Mouse (Mus musculus): ENCODE data around the gene Cnn2. TPM values are rescaled to one million over a fixed set of nuclear protein-coding genes. Genes with fewer than 3 reads are reported as not detected.

Cnn2 gene
- total RNA-seq, 2 experiments from 2014 or later, result 9.5 to 11.9 TPM

DNA sequence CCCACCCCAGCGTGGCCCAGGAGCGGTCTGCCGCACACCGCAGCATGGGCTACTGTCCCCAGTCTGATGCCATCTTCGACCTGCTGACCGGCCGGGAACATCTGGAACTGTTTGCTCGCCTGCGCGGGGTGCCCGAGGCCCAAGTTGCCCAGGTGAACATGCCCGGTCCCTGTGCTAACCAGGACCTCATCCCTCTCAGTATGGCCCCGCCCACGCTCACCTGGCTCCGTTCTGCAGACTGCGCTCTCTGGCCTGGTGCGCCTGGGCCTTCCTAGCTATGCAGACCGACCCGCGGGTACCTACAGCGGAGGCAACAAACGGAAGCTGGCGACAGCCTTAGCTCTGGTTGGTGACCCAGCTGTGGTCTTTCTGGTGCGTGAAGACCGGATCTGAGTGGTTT is 25.2 kb downstream of the Cnn2 start:
- no peak for DNase-seq (ENCODE audit: low spot score in 2 of 2)
- intact Hi-C loops (cut with DNase I), result no loop called here

DNA sequence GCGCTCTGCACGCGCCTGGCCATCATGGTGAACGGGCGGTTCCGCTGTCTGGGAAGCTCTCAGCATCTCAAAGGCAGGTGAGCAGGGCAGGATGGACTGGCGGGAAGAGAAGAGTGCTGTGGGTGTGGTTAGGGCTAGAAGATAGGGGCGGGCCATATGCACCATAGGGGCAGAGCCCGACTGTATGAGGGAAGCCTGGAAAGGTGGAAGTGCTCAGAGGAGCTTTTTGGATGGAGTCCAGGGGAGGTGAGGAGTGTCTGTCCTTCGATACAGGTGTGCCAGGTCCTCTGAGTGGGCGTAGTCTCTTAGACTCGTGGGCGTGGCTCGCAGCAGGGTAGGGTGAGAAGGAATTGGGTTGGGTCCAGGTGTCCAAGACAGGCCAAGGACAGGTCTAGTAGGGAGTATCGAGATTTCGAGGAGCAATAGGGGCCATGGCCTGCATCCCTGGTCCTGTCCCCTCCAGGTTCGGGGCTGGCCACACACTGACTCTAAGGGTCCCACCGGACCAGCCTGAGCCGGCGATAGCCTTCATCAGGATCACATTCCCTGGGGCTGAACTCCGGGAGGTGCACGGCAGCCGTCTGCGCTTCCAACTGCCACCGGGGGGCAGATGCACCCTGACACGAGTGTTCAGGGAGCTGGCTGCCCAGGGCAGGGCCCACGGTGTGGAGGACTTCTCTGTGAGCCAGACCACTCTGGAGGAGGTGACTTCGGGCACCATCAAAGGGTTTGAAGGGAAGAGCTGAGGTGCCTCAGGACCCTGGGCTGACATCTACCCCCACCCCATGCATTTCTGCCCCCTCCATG is 26.3 kb downstream of the Cnn2 start:
- intact Hi-C loops (cut with DNase I), result no loop called here
- no peak for DNase-seq (ENCODE audit: low spot score in 2 of 2)

DNA sequence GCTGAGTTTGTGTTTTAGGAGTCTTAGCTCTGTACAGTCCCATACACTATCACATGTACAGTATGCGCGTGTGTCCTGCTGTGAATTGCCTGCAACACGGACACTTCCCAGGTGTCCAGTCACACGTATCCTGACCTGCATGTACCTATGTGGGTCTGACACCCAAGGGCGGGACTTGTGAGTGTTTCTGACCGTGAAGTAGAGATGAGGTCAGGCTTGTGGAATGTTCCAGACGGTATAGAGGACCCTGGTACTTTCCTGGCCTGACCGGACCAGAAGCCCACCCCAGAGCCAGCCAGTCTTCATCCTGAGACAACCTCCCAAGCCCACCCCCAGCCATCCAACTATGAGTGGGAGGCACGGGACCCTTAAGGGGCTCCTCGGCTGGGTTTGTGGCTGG is 27.2 kb downstream of the Cnn2 start:
- no peak for DNase-seq (ENCODE audit: low spot score in 2 of 2)
- intact Hi-C loops (cut with DNase I), result no loop called here

DNA sequence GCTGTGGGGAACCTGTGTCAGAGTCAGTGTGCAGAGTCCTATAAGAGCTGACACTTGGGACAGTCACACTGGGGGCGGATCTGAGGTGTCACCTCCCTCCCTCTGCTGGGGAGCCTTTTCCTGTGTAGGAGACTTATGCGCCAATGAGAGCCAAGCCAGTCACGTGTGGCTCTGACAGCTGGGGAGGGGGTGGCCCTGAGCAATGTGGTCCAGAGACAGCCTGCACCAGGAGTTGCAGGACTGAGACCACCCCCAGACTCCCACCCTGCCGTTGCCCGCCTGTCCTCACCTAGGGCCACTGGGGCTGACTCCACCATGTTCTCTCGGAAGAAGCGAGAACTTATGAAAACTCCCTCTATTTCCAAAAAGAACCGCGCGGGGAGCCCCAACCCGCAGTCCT is 28.1 kb downstream of the Cnn2 start, which contains the start of gene Arhgap45:
TSS of gene Arhgap45 (plus strand) at position 143 of the 400 bp plus-strand sequence.
- DNase-seq (ENCODE audit: low spot score in 2 of 2), result peak in 1 of 2 experiments; percentile 56
- intact Hi-C loops (cut with DNase I), result no loop called here

DNA sequence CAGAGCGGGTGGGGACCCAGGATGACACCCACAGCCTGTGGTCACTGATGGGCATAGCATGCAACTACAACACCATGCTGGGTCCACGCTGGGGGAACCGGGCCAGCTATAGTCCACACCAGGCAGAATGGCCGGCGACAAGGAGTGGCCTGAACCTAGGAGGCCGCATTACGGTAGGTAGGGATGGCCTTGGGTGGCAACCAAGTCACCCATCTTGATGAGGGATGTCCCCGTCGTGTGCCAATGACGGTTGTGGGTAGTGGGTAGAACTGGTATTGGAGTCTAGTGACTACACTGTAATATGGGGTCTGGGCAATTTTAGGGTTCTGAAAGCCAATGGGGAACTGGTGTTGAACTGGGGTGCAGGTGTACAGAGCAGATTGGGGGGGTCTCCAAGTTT is 28.5 kb downstream of the Cnn2 start:
- no peak for DNase-seq (ENCODE audit: low spot score in 2 of 2)
- intact Hi-C loops (cut with DNase I), result no loop called here

DNA sequence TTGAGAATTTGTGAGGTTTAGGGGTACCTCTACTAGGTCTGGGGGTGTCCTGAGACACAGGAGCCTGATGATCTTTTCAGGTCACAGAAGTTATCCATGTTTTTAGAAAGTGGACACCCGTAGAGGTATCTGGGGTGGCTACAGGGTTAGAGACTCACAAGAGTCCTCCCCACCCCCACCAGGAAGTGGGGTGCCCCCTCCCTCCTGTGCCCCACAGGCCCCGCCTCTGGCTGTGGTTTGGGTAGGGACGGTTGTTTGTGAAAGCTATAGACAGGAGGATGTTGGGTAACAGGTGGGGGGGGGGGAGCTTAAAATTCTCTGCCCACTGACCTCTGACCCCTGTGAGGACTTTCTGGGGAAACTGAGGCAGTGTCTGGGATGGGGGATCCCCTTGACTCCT is 29.0 kb downstream of the Cnn2 start:
- no peak for DNase-seq (ENCODE audit: low spot score in 2 of 2)
- intact Hi-C loops (cut with DNase I), result no loop called here

DNA sequence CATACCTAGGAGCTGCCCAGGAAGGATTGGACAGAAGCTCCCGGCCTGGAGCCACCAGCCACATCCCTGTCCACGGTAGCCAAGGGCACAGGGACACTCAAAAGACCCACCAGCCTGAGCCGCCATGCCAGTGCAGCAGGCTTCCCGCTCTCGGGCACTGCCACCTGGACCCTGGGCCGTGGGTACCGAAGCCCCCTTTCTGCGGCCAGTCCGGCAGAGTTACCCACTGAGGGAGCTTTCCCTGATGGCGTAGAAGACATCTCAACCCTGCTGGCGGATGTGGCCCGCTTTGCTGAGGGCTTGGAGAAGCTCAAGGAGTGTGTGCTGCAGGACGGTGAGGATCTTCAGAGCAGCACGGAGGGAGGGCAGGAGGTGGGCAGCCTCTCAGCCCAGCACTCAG is 29.4 kb downstream of the Cnn2 start:
- intact Hi-C loops (cut with DNase I), result no loop called here

DNA sequence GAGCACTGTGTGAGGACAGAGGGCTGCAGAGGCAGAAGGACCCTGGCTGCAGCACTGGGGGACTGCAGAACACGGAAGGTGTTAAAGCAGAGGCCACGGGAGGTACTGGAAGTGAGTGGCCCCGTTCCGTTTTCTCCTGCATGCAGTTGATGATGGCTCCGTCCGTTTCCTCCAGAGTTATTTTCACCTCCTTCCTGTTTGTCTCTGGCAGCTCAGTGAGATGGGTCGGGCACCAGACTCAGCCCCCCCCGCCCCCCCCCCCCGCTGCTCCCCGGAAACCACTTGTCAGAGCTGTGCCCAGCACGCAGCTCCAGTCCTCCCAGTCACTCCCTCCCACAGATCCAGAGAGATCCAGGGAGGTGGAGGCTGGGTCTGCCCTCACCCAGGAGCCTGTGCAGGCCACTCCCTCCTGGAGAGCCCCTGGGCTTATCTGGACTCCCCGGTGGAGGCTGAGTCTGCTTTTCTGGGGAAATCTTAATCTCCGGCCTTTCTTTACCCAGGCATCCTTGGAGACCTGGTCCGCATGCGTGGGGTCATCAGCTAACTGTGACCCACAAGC is 30.4 kb downstream of the Cnn2 start:
- intact Hi-C loops (cut with DNase I), result no loop called here
- peak in 1 of 2 experiments; percentile 39 for DNase-seq (ENCODE audit: low spot score in 2 of 2)

More for the DNA sequence above, 29.4 kb downstream of the Cnn2 start:
- no peak for DNase-seq (ENCODE audit: low spot score in 2 of 2)

DNA sequence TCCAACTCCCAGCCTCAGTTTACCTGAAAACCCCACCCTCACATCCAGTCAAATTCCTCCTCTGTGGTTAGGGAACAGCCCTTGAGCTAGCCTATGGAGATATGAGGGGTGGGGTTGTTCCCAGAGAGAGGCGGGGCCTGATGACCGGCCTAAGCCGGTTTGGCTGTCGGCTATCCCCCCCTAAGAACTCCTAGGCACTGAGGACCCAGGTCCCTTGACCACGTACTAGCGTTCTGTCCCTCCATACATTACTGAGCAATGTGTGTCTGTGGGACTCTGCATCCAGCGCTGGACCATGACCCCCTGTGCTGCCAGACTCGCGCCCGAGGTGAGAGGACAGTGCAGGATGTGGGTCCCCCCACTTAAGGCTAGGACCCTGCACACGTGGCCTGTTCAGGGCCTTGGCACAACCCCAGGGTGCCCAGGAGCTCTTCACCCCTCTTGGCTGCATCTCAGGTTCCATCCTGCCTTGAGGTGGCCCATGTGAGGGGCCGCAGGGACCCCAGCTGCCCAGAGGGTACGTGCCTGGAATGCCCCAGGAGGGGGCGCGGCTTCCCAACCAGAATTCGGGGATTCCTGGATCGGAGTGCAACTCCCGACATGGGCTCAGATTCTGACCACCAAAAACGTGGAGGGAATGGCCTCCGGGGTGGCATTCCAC is 31.2 kb downstream of the Cnn2 start:
- intact Hi-C loops (cut with DNase I), result no loop called here
- no peak for DNase-seq (ENCODE audit: low spot score in 2 of 2)

DNA sequence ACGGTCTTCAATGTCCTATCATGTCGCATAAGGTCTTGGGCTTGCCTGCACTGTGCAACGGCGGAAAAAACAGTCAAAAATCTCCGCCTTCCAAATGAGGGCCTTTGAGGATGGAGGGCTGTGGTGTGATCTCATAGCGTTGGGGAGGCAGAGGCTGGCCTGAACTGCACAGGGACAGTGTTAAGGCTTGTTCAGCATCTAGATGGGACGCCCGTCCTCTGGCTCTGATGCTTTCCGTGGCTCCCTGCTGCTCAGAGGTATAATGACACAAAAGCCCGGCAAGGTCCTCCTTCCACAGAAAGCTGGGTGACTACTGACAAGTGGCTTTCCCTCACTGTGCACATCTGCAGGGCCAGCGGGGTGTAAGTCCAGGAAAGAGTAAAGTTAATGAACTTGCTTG is 31.8 kb downstream of the Cnn2 start:
- intact Hi-C loops (cut with DNase I), result no loop called here
- DNase-seq (ENCODE audit: low spot score in 2 of 2), result no peak

DNA sequence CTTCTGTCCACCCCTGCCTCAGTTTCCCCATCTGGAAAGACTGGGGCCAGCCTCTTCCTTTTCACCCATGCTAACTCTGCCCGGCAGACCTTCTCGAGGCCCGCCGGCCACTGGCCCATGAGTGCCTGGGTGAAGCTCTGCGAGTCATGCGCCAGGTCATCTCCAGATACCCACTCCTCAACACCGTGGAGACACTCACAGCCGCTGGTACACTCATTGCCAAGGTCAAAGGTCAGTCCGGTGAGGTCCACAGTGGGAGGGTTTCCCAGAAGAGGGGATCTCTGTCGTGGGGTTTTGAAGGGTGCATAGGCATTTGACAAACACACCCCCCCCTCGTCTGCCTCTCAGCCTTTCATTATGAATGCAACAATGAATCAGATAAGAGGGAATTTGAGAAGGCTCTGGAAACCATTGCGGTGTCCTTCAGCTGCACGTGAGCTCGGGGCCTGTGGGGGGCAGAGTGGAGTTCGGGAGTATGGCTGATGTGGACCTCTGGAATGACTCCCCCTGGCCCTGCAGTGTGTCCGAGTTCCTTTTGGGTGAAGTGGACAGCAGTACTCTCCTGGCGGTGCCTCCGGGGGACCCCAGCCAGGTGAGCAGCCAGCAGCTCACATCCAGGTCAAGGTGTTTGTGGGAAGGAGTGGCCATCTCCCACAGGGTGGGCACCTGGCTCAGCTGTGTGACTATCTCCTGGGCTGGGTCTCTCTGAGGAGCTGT is 32.4 kb downstream of the Cnn2 start:
- intact Hi-C loops (cut with DNase I), result no loop called here

DNA sequence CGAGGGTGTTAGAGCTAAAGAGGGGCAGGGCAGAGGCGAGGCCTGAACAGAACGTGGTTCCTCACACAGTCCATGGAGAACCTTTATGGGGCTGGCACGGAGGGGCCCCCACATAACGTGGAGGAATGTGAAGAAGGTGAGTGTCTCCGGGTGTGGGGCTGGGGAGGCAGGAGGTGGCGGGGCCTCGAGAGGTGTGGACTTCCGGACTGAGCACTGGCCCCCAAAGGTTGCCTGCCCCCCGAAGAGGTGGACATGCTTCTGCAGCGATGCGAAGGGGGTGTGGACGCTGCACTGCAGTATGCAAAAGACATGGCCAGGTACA is 32.9 kb downstream of the Cnn2 start:
- intact Hi-C loops (cut with DNase I), result no loop called here

More for the DNA sequence above, 32.4 kb downstream of the Cnn2 start:
- DNase-seq (ENCODE audit: low spot score in 2 of 2), result no peak

DNA sequence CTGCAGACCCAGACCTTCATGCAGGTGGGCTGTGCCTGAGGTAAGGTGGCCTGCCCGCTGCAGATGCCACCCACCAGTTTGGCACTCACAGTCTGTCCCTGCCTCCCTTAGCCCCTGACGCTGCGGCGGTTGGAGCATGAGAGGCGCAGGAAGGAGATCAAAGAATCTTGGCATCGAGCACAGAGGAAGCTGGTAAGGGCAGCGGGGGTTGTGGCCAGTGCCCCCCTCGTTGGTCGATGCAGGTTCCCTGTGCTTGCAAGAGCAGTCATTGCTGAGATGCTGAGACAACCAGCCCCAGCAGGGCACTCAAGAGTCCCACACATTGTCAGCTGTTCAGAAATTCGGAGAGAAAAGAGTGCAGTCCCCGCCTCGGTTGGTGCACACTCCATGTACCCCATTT is 33.8 kb downstream of the Cnn2 start:
- intact Hi-C loops (cut with DNase I), result no loop called here
- DNase-seq (ENCODE audit: low spot score in 2 of 2), result no peak

More for the DNA sequence above, 32.9 kb downstream of the Cnn2 start:
- DNase-seq (ENCODE audit: low spot score in 2 of 2), result no peak

DNA sequence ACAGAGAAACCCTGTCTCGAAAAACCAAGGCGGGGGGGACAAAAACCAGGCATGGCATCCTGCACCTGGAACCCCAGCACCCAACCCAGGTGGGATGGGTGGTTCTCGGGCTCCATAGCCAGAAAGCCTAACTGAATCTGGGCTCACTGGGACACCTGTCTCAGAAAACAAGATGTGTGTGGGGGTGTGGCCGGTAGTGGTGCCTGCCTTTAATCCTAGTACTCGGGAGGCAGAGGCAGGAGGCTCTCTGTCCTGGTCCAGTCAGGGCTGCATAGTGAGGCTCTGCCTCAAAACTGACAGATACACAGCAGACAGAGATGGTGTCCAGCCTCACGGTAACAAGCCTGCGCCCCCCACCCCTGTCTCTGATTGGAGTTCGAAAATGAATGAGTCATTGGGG is 34.4 kb downstream of the Cnn2 start:
- intact Hi-C loops (cut with DNase I), result no loop called here

DNA sequence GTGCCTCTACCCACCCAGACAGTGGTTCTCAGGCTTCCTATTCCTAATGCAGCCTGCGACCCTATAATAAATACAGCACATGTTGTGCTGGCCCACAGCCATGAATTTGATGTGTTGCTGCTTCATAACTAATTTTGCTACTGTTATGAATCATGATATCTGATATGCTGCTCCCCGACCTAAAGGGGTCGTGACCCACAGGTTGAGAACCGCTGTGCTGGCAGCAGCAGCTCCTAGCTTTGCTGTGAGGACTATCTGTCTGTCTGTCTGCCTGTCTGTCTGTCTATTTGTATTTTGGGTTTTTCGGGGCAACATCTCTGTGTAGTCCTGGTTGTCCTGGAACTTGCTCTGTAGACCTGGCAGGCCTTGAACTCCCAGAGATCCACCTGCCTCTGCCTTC is 35.4 kb downstream of the Cnn2 start:
- DNase-seq (ENCODE audit: low spot score in 2 of 2), result no peak
- intact Hi-C loops (cut with DNase I), result no loop called here

More for the DNA sequence above, 34.4 kb downstream of the Cnn2 start:
- no peak for DNase-seq (ENCODE audit: low spot score in 2 of 2)

DNA sequence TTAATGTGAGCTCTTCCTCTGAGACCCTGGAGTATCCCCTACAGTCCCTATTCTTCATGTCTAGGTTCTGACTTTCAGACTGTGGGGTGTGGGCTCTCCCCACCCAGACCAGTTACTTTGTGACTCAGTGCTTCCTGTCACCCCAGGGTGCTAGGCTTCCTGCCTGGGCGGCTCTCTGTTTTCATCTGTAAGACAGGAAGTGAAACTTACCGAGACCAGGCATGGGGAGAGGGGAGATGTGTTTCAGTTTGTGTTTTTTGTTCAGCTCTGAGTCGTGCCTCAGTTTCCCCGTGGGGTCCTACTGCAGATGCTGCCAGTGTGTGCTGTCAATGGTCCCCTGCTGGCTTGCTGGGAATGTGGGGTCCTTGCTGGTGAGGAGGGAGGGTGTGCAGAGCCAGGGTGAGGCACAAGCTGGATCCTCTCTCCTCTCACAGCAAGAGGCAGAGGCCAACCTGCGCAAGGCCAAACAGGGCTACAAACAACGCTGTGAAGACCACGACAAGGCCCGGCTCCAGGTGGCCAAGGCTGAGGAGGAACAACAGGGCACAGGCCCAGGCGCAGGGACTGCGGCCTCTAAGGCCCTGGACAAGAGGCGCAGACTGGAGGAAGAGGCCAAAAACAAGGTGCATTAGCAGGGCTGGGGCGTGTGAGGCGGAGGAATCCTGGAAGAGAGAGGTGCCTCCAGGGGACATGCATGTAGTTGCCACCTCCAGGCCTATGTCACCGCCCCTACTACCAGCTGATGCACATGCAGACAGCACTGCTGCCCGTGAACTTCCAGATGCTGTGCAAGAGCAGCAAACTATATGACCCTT is 36.1 kb downstream of the Cnn2 start:
- DNase-seq (ENCODE audit: low spot score in 2 of 2), result no peak
- intact Hi-C loops (cut with DNase I), result no loop called here

DNA sequence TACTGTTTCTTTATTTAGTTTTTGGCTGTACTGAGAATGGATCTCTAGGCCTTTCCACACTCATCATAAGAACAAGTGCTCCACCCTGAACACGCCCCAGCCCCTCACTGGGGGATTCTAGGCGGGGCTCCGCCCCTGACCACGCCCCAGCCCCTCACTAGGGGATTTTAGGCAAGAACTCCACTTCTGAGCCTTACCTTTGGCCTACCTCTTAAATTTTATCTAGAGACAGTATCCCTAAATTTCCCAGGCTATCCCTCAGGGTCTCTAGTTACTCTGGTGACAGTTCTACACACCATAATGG is 36.6 kb downstream of the Cnn2 start:
- no peak for DNase-seq (ENCODE audit: low spot score in 2 of 2)
- intact Hi-C loops (cut with DNase I), result no loop called here

DNA sequence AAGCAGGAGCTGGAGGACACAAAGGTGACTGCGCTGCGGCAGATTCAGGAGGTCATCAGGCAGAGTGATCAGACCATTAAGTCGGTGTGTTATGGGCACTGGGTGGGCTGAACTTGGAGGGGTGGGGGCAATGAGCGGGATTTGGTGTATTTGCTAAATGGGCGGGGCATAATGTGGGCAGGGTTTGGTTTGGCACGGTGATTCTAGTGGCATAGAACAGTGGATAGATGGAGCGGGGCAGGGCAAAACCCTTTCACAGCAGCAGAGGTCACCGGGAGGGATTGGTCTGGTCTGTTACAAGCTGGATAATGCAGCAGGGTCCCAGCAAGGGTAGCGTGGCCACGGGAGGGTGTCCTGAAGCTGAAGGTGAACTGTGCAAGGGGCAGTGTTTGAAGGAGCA is 37.1 kb downstream of the Cnn2 start:
- no peak for DNase-seq (ENCODE audit: low spot score in 2 of 2)
- intact Hi-C loops (cut with DNase I), result no loop called here

DNA sequence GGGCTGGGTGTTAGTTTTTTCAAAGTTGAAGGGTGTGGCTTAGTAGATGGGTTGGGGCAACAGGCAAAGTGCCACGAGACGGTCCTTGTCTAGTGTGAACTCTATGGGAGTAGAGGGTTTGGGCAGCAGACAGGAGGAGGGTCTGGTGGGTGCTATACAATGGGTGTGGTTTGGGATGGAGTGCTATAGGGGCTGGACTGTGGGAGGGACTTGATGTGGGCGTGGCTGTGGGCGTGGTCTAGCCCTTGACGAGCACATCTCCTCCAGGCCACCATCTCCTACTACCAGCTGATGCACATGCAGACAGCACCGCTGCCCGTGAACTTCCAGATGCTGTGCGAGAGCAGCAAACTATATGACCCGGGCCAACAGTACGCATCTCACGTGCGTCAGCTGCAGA is 37.5 kb downstream of the Cnn2 start:
- DNase-seq (ENCODE audit: low spot score in 2 of 2), result no peak
- intact Hi-C loops (cut with DNase I), result no loop called here

Measured in left cerebral cortex, postnatal 14 days (tissue).